Mouse (Mus musculus): ENCODE results near the gene Gm12117. TPM values are rescaled to one million over a fixed set of nuclear protein-coding genes. Genes with fewer than 3 reads are reported as not detected.

Gene Gm12117
- total and polyA plus RNA-seq, 2 experiments from 2014 or later = 0.88 TPM; not detected in 1

- H3K9me3 ChIP-seq (ENCODE audit: low read length) = no peaks in the 10 kb centered on the region
- no peak overlapping the region for H3K27ac ChIP-seq (ENCODE audit: low read depth, low read length)
- H3K4me1 ChIP-seq (ENCODE audit: insufficient read depth, low read length) = no peaks in the 10 kb centered on the region
- H3K36me3 ChIP-seq (ENCODE audit: insufficient read depth, low read length) = no peaks in the 10 kb centered on the region
- no peak overlapping the region for H3K9ac ChIP-seq (replicated peaks; ENCODE audit: low read length, poor library complexity, severe bottlenecking)
- no peak overlapping the region for H3K4me2 ChIP-seq (ENCODE audit: low read depth, low read length, poor library complexity, severe bottlenecking)
- H3K27me3 ChIP-seq (ENCODE audit: insufficient read depth, low read length) = no peaks in the 10 kb centered on the region
- WGBS = 48% methylated on average over 3 of the region's 3 CpGs
- H3K4me3 ChIP-seq (ENCODE audit: low read depth, low read length) = no peak overlapping the region
- DNase-seq (ENCODE audit: low spot score) (peak; percentile 59), ATAC-seq (ENCODE audit: low FRiP score) (no peak)
- peak; percentile 77 for TF ChIP-seq CTCF (IDR thresholded peaks at IDR 0.05)
Measured at GRCm38 (mm10) chr11:33295422-33295821, 18.9 kb upstream of the Gm12117 start.

- no peaks in the 10 kb centered on the region for H3K27me3 ChIP-seq (ENCODE audit: insufficient read depth, low read length)
- H3K27ac ChIP-seq (ENCODE audit: low read depth, low read length) = no peak overlapping the region
- no peak for DNase-seq (ENCODE audit: low spot score)
- 86% methylated on average over 6 of the region's 6 CpGs for WGBS
- no peak overlapping the region for H3K4me2 ChIP-seq (ENCODE audit: low read depth, low read length, poor library complexity, severe bottlenecking)
- H3K9ac ChIP-seq (replicated peaks; ENCODE audit: low read length, poor library complexity, severe bottlenecking) = no peak overlapping the region
- no peaks in the 10 kb centered on the region for H3K4me1 ChIP-seq (ENCODE audit: insufficient read depth, low read length)
- TF ChIP-seq CTCF (IDR thresholded peaks at IDR 0.05) = no peak
- no peaks in the 10 kb centered on the region for H3K9me3 ChIP-seq (ENCODE audit: low read length)
- ATAC-seq (ENCODE audit: low FRiP score) = no peak
- no peak overlapping the region for H3K4me3 ChIP-seq (ENCODE audit: low read depth, low read length)
- no peaks in the 10 kb centered on the region for H3K36me3 ChIP-seq (ENCODE audit: insufficient read depth, low read length)
Measured at GRCm38 (mm10) chr11:33294063-33294462, 17.5 kb upstream of the Gm12117 start.

GRCm38 (mm10) chr11:33278571-33278970 lies 2.0 kb upstream of the Gm12117 start:
- no peaks in the 10 kb centered on the region for H3K4me1 ChIP-seq (ENCODE audit: insufficient read depth, low read length)
- H3K27ac ChIP-seq (ENCODE audit: low read depth, low read length) = no peak overlapping the region
- H3K36me3 ChIP-seq (ENCODE audit: insufficient read depth, low read length) = no peaks in the 10 kb centered on the region
- H3K4me2 ChIP-seq (ENCODE audit: low read depth, low read length, poor library complexity, severe bottlenecking) = no peak overlapping the region
- H3K4me3 ChIP-seq (ENCODE audit: low read depth, low read length) = no peak overlapping the region
- no peak overlapping the region for H3K9ac ChIP-seq (replicated peaks; ENCODE audit: low read length, poor library complexity, severe bottlenecking)
- ATAC-seq (ENCODE audit: low FRiP score) (no peak), DNase-seq (ENCODE audit: low spot score) (no peak)
- no peaks in the 10 kb centered on the region for H3K9me3 ChIP-seq (ENCODE audit: low read length)
- H3K27me3 ChIP-seq (ENCODE audit: insufficient read depth, low read length) = no peaks in the 10 kb centered on the region
- TF ChIP-seq CTCF (IDR thresholded peaks at IDR 0.05) = no peak
- WGBS = 95% methylated on average over 2 of the region's 2 CpGs

GRCm38 (mm10) chr11:33274816-33275215 lies 1.7 kb downstream of the Gm12117 start:
- ATAC-seq (ENCODE audit: low FRiP score) (no peak), DNase-seq (ENCODE audit: low spot score) (no peak)
- Histone ChIP-seq H3K4me1 (ENCODE audit: insufficient read depth, low read length) (no peaks in the 10 kb centered on the region), H3K9ac (replicated peaks; ENCODE audit: low read length, poor library complexity, severe bottlenecking) (no peak overlapping the region), H3K4me3 (ENCODE audit: low read depth, low read length) (no peak overlapping the region), H3K36me3 (ENCODE audit: insufficient read depth, low read length) (no peaks in the 10 kb centered on the region), H3K27me3 (ENCODE audit: insufficient read depth, low read length) (no peaks in the 10 kb centered on the region), H3K27ac (ENCODE audit: low read depth, low read length) (no peak overlapping the region), H3K9me3 (ENCODE audit: low read length) (no peaks in the 10 kb centered on the region), H3K4me2 (ENCODE audit: low read depth, low read length, poor library complexity, severe bottlenecking) (no peak overlapping the region)
- 85% methylated on average over 3 of the region's 3 CpGs for WGBS
- no peak for TF ChIP-seq CTCF (IDR thresholded peaks at IDR 0.05)

GRCm38 (mm10) chr11:33274294-33274693 lies 2.2 kb downstream of the Gm12117 start:
- DNase-seq (ENCODE audit: low spot score) = no peak
- no peaks in the 10 kb centered on the region for H3K9me3 ChIP-seq (ENCODE audit: low read length)
- no peaks in the 10 kb centered on the region for H3K27me3 ChIP-seq (ENCODE audit: insufficient read depth, low read length)
- H3K9ac ChIP-seq (replicated peaks; ENCODE audit: low read length, poor library complexity, severe bottlenecking) = no peak overlapping the region
- no peaks in the 10 kb centered on the region for H3K36me3 ChIP-seq (ENCODE audit: insufficient read depth, low read length)
- H3K4me2 ChIP-seq (ENCODE audit: low read depth, low read length, poor library complexity, severe bottlenecking) = no peak overlapping the region
- no peaks in the 10 kb centered on the region for H3K4me1 ChIP-seq (ENCODE audit: insufficient read depth, low read length)
- ATAC-seq (ENCODE audit: low FRiP score) = no peak
- H3K4me3 ChIP-seq (ENCODE audit: low read depth, low read length) = no peak overlapping the region
- no peak for TF ChIP-seq CTCF (IDR thresholded peaks at IDR 0.05)
- WGBS = 94% methylated on average over 1 of the region's 1 CpGs
- no peak overlapping the region for H3K27ac ChIP-seq (ENCODE audit: low read depth, low read length)

GRCm38 (mm10) chr11:33240295-33240694 lies 36.2 kb downstream of the Gm12117 start:
- no peak for TF ChIP-seq CTCF (IDR thresholded peaks at IDR 0.05)
- WGBS = 75% methylated on average over 3 of the region's 3 CpGs
- no peak overlapping the region for H3K9ac ChIP-seq (replicated peaks; ENCODE audit: low read length, poor library complexity, severe bottlenecking)
- H3K27ac ChIP-seq (ENCODE audit: low read depth, low read length) = no peak overlapping the region
- no peak overlapping the region for H3K4me3 ChIP-seq (ENCODE audit: low read depth, low read length)
- no peaks in the 10 kb centered on the region for H3K27me3 ChIP-seq (ENCODE audit: insufficient read depth, low read length)
- DNase-seq (ENCODE audit: low spot score) = no peak
- no peaks in the 10 kb centered on the region for H3K9me3 ChIP-seq (ENCODE audit: low read length)
- no peak for ATAC-seq (ENCODE audit: low FRiP score)
- no peaks in the 10 kb centered on the region for H3K4me1 ChIP-seq (ENCODE audit: insufficient read depth, low read length)
- no peaks in the 10 kb centered on the region for H3K36me3 ChIP-seq (ENCODE audit: insufficient read depth, low read length)
- no peak overlapping the region for H3K4me2 ChIP-seq (ENCODE audit: low read depth, low read length, poor library complexity, severe bottlenecking)

All from midbrain, postnatal 0 days (tissue).